Mouse (Mus musculus) forebrain, embryonic 16.5 days (tissue): ENCODE measurements around the gene Slc5a6. TPM values are rescaled to one million over a fixed set of nuclear protein-coding genes. Genes with fewer than 3 reads are reported as not detected.
"Not testable (repeated sequence)": the region's sequence is repeated elsewhere in the genome, so short reads cannot be mapped to it uniquely, and the experiment has no call there.

Experiments
- ATAC-seq: fragments of 200-750 bp; cut with Nextera tagmentation; 2 replicates; pipeline ENCODE4 v1.8.0; 2017; ENCODE audit warnings: mild to moderate bottlenecking, moderate library complexity
- H3K27ac ChIP-seq: fragments of 300-500 bp; sonication (generic); 2 replicates; pipeline ENCODE4 v1.5.1; 2014; ENCODE audit warnings: low read length, control low read depth
- H3K27me3 ChIP-seq: fragments of 300-500 bp; sonication (generic); replicated peaks from 2 replicates; pipeline ENCODE4 v1.6.1; 2014; ENCODE audit warnings: low read length; ENCODE audit not compliant: control insufficient read depth, insufficient read depth
- H3K36me3 ChIP-seq: fragments of 300-500 bp; sonication (generic); 2 replicates; pipeline ENCODE4 v1.6.1; 2014; ENCODE audit not compliant: control insufficient read depth, insufficient read depth
- H3K4me1 ChIP-seq: fragments of 300-500 bp; sonication (generic); replicated peaks from 2 replicates; pipeline ENCODE4 v1.6.1; 2014; ENCODE audit warnings: low read length; ENCODE audit not compliant: control insufficient read depth, insufficient read depth
- H3K4me2 ChIP-seq: fragments of 300-500 bp; sonication (generic); 2 replicates; pipeline ENCODE4 v1.6.1; 2014; ENCODE audit warnings: mild to moderate bottlenecking, low read length, control low read depth
- H3K4me3 ChIP-seq: fragments of 300-500 bp; sonication (generic); replicated peaks from 2 replicates; pipeline ENCODE4 v1.5.1; 2014; ENCODE audit warnings: mild to moderate bottlenecking, low read length, control low read depth
- H3K9ac ChIP-seq: fragments of 300-500 bp; sonication (generic); replicated peaks from 2 replicates; pipeline ENCODE4 v1.6.1; 2014; ENCODE audit warnings: low read depth, low read length, control low read depth
- H3K9me3 ChIP-seq: fragments of 300-500 bp; sonication (generic); 2 replicates; pipeline ENCODE4 v1.6.1; 2016; ENCODE audit warnings: low read length; ENCODE audit not compliant: control insufficient read depth
- WGBS: fragments of 180-500 bp; shearing (Covaris S2); extraction: QIAGEN DNeasy Blood & Tissue Kit; methylation state at CpG from one replicate; pipeline ENCODE4 v1.1.7; 2014; 5-methylcytosine and 5-hydroxymethylcytosine counted together
- polyA plus RNA-seq: library from polyadenylated mRNA; unstranded; fragments of >200 nt; fragmentation: Nextera tagmentation; extraction: Ambion mirVana; gene quantifications from 2 replicates; pipeline ENCODE4 v1.2.1, GENCODE M21; 2015

Slc5a6 gene
- polyA plus RNA-seq, 1 experiment from 2014 or later, result 18.2 TPM

DNA sequence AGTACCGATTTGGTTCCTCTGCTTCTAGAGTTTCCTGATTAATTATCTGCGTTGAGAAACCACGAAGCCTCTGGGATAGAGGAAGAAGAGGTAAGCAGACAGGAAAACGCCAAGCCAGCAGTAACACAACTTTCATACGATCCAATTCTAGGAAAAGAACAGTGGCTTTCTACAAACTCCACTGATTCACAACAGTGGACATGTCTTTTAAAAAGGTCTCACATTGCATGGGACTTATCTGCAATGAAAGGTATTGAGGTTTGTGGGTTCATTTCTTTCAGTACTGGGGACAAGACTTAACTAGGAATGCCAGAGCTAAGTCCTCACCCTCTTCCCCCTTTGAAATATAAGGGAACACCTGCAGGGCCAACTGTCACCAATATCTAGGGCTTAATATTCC is 1.6 kb downstream of the Slc5a6 start:
- Histone ChIP-seq H3K4me2 (peak overlapping the region; percentile 84), H3K4me1 (peaks cover 13% of the 10 kb centered on the region), H3K36me3 (no peaks in the 10 kb centered on the region), H3K27ac (no peak overlapping the region), H3K9me3 (no peaks in the 10 kb centered on the region), H3K4me3 (peak overlapping the region; percentile 90), H3K9ac (peak overlapping the region; percentile 91), H3K27me3 (no peaks in the 10 kb centered on the region)
- 87% methylated on average over 5 of the region's 5 CpGs for WGBS
- no peak for ATAC-seq

DNA sequence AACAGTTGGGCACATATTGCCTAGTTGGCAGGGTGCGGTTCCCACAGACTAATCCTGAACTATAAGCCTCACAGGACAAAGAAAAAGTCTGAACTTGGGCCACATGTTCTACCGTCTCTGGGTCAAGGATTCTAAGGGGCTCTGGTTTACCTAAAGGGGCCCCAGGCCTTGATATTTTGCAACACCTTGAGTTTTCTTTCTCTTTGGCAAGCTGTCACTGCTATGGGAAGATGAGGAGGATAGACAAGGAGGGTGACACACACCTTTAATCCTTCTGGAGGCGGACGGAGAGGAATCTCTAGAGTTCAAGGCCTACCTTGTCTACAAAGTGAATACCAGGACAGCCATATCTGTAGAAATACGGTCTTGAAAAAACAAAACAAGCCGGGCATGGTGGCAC is 2.3 kb downstream of the Slc5a6 start:
- WGBS, result 95% methylated on average over 6 of the region's 6 CpGs

DNA sequence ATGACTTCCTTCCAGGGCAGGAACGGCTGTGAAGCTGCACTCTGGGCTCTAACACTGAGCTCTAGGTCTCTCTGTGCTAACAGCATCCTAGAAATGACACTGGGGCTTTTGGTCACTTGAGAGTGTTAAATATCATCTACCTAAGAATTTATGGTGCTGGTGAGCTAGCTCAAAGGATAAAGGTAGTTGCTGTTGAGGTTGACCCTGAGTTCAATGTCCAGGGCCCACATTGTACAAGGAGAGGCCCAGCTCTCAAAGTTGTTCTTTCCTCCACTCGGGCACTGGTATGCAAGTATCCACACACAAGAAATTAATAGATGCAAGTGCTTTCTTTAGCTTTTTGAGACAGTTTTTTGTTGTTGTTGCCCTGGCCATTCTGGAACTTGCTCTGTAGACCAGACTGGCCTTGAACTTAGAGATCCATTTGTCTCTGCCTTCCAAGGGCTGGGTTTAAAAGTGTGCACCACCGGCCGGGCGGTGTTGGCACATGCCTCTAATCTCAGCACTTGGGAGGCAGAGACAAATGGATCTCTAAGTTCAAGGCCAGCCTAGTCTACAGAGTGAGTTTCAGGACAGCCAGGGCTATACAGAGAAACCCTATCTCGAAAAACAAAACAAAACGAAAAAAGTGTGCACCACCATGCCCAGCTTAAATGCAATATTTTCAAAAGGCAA is 10.4 kb downstream of the Slc5a6 start:
- Histone ChIP-seq H3K4me1 (no peaks in the 10 kb centered on the region), H3K4me3 (no peak overlapping the region), H3K27ac (no peak overlapping the region), H3K9me3 (no peaks in the 10 kb centered on the region), H3K9ac (no peak overlapping the region), H3K27me3 (no peaks in the 10 kb centered on the region), H3K4me2 (no peak overlapping the region), H3K36me3 (0 out of 2 replicates have a peak, but pooled peaks cover 4% of the 10 kb centered on the region)
- 89% methylated on average over 7 of the region's 7 CpGs for WGBS
- no peak for ATAC-seq

More for the DNA sequence above, 2.3 kb downstream of the Slc5a6 start:
- Histone ChIP-seq H3K9me3 (no peaks in the 10 kb centered on the region), H3K4me1 (peaks cover 13% of the 10 kb centered on the region), H3K27ac (no peak overlapping the region), H3K9ac (no peak overlapping the region), H3K4me2 (no peak overlapping the region), H3K4me3 (no peak overlapping the region), H3K27me3 (no peaks in the 10 kb centered on the region), H3K36me3 (no peaks in the 10 kb centered on the region)
- no peak for ATAC-seq

DNA sequence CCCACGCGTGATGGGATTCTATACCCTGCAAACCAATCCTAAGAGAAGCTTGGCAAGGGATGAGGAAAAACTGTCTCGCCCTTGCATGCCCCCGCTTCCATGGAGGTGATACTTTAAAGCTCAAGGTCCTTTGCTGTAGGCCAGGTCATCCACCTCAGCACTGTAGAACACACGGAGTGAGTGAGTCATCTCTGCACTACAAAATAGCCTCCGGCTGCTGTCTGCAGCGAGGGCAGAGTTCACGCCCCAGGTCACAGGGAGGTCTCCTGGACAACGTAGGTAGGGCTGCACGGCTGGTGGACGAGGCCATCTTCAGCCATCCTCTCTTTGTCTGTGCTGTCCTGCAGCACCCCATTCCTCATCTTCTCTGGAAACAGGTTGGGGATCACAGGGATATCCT is 12.2 kb downstream of the Slc5a6 start:
- H3K27ac ChIP-seq, H3K36me3 ChIP-seq, ATAC-seq, H3K4me2 ChIP-seq, H3K4me3 ChIP-seq, H3K9ac ChIP-seq, H3K4me1 ChIP-seq, H3K27me3 ChIP-seq, H3K9me3 ChIP-seq: not testable (repeated sequence)
- WGBS, result 96% methylated on average over 11 of the region's 11 CpGs

DNA sequence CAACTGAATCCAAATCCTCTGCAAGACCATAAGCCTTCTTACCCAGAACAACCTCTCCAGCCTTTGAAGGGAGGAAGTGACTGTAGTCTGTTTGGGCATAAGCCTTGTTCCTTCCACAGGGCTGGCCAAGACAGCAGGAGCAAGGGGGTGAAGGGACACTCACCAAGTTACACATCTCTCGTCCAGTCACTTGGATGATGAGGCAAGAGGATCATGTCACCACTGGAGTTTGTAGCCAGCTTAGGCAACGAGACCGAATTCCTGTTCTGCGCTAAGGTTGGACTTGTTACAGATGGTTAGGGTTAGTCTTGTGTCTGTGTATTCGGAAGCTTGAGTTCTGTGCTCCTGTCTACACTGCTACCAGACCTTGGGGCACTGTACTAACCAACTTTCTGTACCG is 14.1 kb downstream of the Slc5a6 start:
- no peak overlapping the region for H3K27ac ChIP-seq
- no peak overlapping the region for H3K4me3 ChIP-seq
- WGBS, result 94% methylated on average over 6 of the region's 6 CpGs
- H3K9me3 ChIP-seq, result no peaks in the 10 kb centered on the region
- 0 out of 2 replicates have a peak, but pooled peaks cover 2% of the 10 kb centered on the region for H3K36me3 ChIP-seq
- no peaks in the 10 kb centered on the region for H3K27me3 ChIP-seq
- no peak overlapping the region for H3K9ac ChIP-seq
- H3K4me2 ChIP-seq, result no peak overlapping the region
- no peaks in the 10 kb centered on the region for H3K4me1 ChIP-seq
- no peak for ATAC-seq

DNA sequence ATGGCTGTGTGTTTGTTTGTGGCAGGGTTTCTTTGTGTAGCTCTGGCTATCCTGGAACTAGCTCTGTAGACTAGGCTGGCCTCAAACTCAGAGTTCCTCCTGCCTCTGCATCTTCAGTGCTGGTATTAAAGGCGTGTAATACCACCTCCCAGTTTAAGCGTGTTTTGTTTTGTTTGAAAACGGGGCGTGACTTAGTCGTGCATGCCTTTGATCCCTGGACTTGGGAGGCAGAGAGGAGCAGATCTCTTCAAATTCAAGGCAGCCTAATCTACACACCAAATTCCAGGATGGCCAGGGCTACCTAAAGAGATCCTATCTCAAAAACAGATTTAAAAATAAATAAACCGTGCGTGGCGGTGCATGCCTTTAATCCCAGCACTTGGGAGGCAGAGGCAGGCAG is 17.2 kb downstream of the Slc5a6 start:
- WGBS, result 88% methylated on average over 8 of the region's 8 CpGs
- Histone ChIP-seq H3K36me3 (0 out of 2 replicates have a peak, but pooled peaks cover 2% of the 10 kb centered on the region), H3K4me1 (no peaks in the 10 kb centered on the region), H3K9ac (no peak overlapping the region), H3K27me3 (no peaks in the 10 kb centered on the region), H3K27ac (no peak overlapping the region), H3K4me2 (no peak overlapping the region), H3K9me3 (no peaks in the 10 kb centered on the region), H3K4me3 (no peak overlapping the region)
- ATAC-seq, result no peak

DNA sequence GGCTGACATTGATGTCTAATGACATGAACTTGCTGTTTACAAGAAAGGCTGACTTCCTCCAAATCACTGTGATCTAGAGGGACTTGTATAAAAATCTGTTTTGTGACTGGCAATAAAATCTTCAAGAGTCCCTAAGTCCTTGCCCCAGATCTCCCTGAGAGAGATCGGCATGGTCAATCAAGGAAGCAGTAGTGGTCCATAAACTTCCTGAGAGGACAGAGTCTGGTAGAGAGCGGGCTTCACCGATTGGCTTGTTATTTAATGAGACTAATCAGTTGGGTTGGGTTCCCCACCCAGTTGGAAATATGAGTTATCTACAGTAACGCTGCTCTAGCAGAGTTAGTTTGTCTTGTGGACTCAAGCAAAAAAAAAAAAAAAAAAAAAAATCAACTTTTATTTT is 17.8 kb downstream of the Slc5a6 start:
- Histone ChIP-seq H3K4me2 (no peak overlapping the region), H3K4me3 (no peak overlapping the region), H3K9ac (no peak overlapping the region), H3K27me3 (no peaks in the 10 kb centered on the region), H3K36me3 (no peaks in the 10 kb centered on the region), H3K27ac (no peak overlapping the region), H3K9me3 (no peaks in the 10 kb centered on the region), H3K4me1 (no peaks in the 10 kb centered on the region)
- no peak for ATAC-seq
- WGBS, result 94% methylated on average over 4 of the region's 4 CpGs

DNA sequence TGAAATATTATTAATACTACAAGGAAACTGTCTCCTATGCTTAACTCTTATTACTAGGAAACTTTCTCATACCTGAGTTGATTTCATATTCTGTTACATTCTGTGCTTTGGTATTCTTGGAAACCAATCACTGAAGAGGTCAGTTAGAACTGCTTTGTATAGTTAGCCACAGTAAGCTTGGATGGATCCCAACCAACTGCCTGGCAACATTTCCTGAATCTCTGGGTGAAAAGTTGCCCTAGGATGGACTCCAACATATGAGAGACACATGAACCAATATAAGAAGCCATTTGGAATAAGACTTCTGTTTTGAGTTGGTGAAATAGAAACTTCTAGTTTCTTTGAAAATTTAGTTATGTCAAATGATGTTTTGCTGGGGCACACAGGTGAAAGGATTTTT is 24.1 kb downstream of the Slc5a6 start:
- no peak for ATAC-seq
- H3K9ac ChIP-seq, result no peak overlapping the region
- H3K9me3 ChIP-seq, result no peaks in the 10 kb centered on the region
- no peaks in the 10 kb centered on the region for H3K27me3 ChIP-seq
- H3K4me3 ChIP-seq, result no peak overlapping the region
- H3K27ac ChIP-seq, result no peak overlapping the region
- no peaks in the 10 kb centered on the region for H3K4me1 ChIP-seq
- H3K36me3 ChIP-seq, result no peaks in the 10 kb centered on the region
- H3K4me2 ChIP-seq, result no peak overlapping the region

DNA sequence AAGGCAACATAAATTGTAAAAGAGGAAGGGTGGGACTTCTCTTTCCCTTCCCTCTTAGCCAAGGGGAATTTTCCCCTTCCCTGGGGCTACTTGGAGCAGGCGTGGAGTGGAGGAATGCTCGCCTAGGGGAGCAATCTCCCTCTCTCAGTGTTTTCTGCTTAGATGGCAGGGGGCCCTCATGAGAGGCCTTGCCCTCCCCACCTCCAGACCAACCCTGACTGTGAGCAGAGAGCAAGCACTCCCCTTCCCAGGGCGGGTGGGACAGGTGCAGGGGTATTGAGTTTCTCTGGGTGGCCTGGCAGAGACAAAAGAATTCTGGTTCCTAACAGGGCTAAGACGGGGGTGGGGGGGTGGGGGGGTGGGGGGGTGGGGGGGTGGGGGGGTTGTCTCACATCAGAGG is 25.5 kb downstream of the Slc5a6 start:
- Histone ChIP-seq H3K4me2 (no peak overlapping the region), H3K27me3 (no peaks in the 10 kb centered on the region), H3K9me3 (no peaks in the 10 kb centered on the region), H3K36me3 (no peaks in the 10 kb centered on the region), H3K4me3 (no peak overlapping the region), H3K27ac (no peak overlapping the region), H3K9ac (no peak overlapping the region), H3K4me1 (no peaks in the 10 kb centered on the region)
- 4% methylated on average over 4 of the region's 4 CpGs for WGBS
- ATAC-seq, result no peak

DNA sequence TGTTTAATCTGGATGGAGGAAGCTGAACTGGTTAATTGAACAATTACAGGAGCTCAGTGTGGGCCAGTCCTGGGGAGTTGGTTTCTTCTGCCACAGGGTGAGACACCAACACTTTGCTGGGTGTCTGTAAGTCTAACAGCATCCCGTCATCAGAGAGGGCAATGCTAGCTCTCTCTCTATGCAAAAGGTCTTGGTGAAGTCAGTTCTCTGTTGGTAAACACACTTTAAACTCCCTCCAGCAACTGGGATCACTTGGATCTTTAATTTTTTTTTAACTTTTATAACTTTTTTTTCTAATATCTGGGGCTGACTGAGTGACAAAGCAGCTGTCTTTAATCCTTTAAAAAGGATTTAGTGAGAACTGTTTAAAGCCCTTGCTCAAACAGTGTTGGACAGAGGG is 26.0 kb downstream of the Slc5a6 start:
- Histone ChIP-seq H3K9me3 (no peaks in the 10 kb centered on the region), H3K27me3 (no peaks in the 10 kb centered on the region), H3K36me3 (no peaks in the 10 kb centered on the region), H3K9ac (no peak overlapping the region), H3K27ac (no peak overlapping the region), H3K4me1 (no peaks in the 10 kb centered on the region), H3K4me3 (no peak overlapping the region), H3K4me2 (no peak overlapping the region)
- no peak for ATAC-seq
- 10% methylated on average over 1 of the region's 1 CpGs for WGBS
